7 mouse cellular contexts compared by ENCODE assay signal in the genomic region with DNA sequence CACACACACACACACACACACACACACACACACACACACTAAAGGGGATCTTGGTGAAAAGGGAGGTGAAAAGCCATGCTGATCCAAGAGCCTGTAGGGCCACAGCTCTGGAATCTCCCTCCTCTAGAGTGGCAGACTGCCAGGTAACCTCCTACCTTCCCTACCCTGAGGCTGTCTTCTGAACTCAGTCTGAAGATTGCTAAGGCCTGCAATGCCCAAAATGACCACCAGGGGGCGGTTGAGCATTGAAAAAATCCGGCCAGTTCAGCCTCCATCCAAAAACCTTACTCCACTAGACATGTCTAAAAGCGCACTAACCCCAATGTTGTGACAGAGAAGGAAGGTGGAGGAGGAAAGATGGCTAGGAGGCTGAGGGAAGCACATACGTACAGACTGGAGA. TPM values are rescaled to one million over a fixed set of nuclear protein-coding genes. Genes with fewer than 3 reads are reported as not detected.
A peak's percentile ranks its signal among the peaks of the same experiment; 100 is the strongest.
DNase-seq lines count a peak whose midpoint lies in the region; ATAC-seq and TF ChIP-seq lines count a peak whose summit lies in the region.

No protein-coding gene starts in this region.

- H3K36me3 ChIP-seq in embryonic facial prominence, embryonic 11.5 days (replicated peaks; ENCODE audit: control insufficient read depth, insufficient read depth, low read depth, low read length), result no peaks in the 10 kb centered on the region
- no peaks in the 10 kb centered on the region for H3K36me3 ChIP-seq in kidney, adult 2 months (ENCODE audit: control insufficient read depth, insufficient read depth, low read length)
- H3K36me3 ChIP-seq in limb, embryonic 12.5 days, result no peaks in the 10 kb centered on the region
- no peaks in the 10 kb centered on the region for H3K36me3 ChIP-seq in midbrain, embryonic 15.5 days (replicated peaks)
- H3K36me3 ChIP-seq in spleen, adult 2 months (ENCODE audit: control insufficient read depth, insufficient read depth, low read length), result no peaks in the 10 kb centered on the region

- H3K4me3 ChIP-seq in embryonic facial prominence, embryonic 11.5 days (ENCODE audit: low read depth, low read length), result no peak overlapping the region
- no peak overlapping the region for H3K4me3 ChIP-seq in kidney, adult 2 months (ENCODE audit: insufficient read depth, low read depth, low read length)
- no peak overlapping the region for H3K4me3 ChIP-seq in limb, embryonic 12.5 days (replicated peaks)
- H3K4me3 ChIP-seq in midbrain, embryonic 15.5 days, result no peak overlapping the region
- H3K4me3 ChIP-seq in spleen, adult 2 months (ENCODE audit: extremely low read depth, insufficient read depth, insufficient read length), result no peak overlapping the region

- TF ChIP-seq POLR2A in kidney, adult 2 months (IDR thresholded peaks at IDR 0.05; ENCODE audit: low read depth, low read length), result no peak
- no peak for TF ChIP-seq POLR2A in spleen, adult 2 months (IDR thresholded peaks at IDR 0.05; ENCODE audit: low read depth, low read length)

- peaks cover 9% of the 10 kb centered on the region for H3K4me1 ChIP-seq in embryonic facial prominence, embryonic 11.5 days (ENCODE audit: control insufficient read depth, insufficient read depth, low read length)
- H3K4me1 ChIP-seq in kidney, adult 2 months (ENCODE audit: control insufficient read depth, insufficient read depth, low read length), result peaks cover 48% of the 10 kb centered on the region
- peaks cover 46% of the 10 kb centered on the region for H3K4me1 ChIP-seq in limb, embryonic 12.5 days (replicated peaks)
- peaks cover 46% of the 10 kb centered on the region for H3K4me1 ChIP-seq in midbrain, embryonic 15.5 days
- H3K4me1 ChIP-seq in spleen, adult 2 months (ENCODE audit: control insufficient read depth, insufficient read depth, insufficient read length), result peaks cover 42% of the 10 kb centered on the region; the same call in 1 of the 2 replicates

- peak; percentile 96 for DNase-seq in adrenal gland, postnatal 10 days
- peak; percentile 96 for DNase-seq in embryonic facial prominence, embryonic 11.5 days (ENCODE audit: low spot score)
- DNase-seq in heart, adult 11 months, result peak; percentile 98
- DNase-seq in kidney, adult 2 months, result peak; percentile 97
- DNase-seq in spleen, adult 2 months (ENCODE audit: low read depth in 1 of 2, low spot score in 2 of 2), result peak; percentile 83 to 87

- ATAC-seq in embryonic facial prominence, embryonic 11.5 days (replicated peaks; ENCODE audit: insufficient number of reproducible peaks, low FRiP score, low TSS enrichment, low read depth), result no peak
- ATAC-seq in limb, embryonic 12.5 days (ENCODE audit: insufficient number of reproducible peaks, insufficient read depth, low FRiP score, low TSS enrichment, low read depth), result no peak
- ATAC-seq in midbrain, embryonic 15.5 days (replicated peaks), result no peak

- TF ChIP-seq CTCF in kidney, adult 2 months (conservative IDR thresholded peaks at IDR 0.05; ENCODE audit: insufficient read depth, insufficient read length, low read depth, low read length), result peak; percentile 94
- peak; percentile 82; the same call in 1 of the 2 replicates for TF ChIP-seq CTCF in spleen, adult 2 months (IDR thresholded peaks at IDR 0.05; ENCODE audit: extremely low read depth, insufficient read depth, insufficient read length, insufficient replicate concordance)

- under 1% methylated on average over 4 of the region's 4 CpGs for WGBS in embryonic facial prominence, embryonic 11.5 days
- WGBS in kidney, adult 2 months, result 2% methylated on average over 4 of the region's 4 CpGs
- WGBS in limb, embryonic 12.5 days, result 3% methylated on average over 4 of the region's 4 CpGs
- under 1% methylated on average over 4 of the region's 4 CpGs for WGBS in midbrain, embryonic 15.5 days
- 0% methylated on average over 4 of the region's 4 CpGs for WGBS in spleen, adult 2 months

- H3K4me2 ChIP-seq in embryonic facial prominence, embryonic 11.5 days (ENCODE audit: low read depth, low read length), result no peak overlapping the region
- peak overlapping the region; percentile 62 for H3K4me2 ChIP-seq in limb, embryonic 12.5 days
- no peak overlapping the region for H3K4me2 ChIP-seq in midbrain, embryonic 15.5 days

- no peak overlapping the region for H3K9ac ChIP-seq in embryonic facial prominence, embryonic 11.5 days (replicated peaks; ENCODE audit: low read length)
- H3K9ac ChIP-seq in limb, embryonic 12.5 days (replicated peaks), result no peak overlapping the region
- H3K9ac ChIP-seq in midbrain, embryonic 15.5 days, result no peak overlapping the region

- H3K9me3 ChIP-seq in embryonic facial prominence, embryonic 11.5 days (replicated peaks; ENCODE audit: control insufficient read depth, low read length), result no peaks in the 10 kb centered on the region
- H3K9me3 ChIP-seq in limb, embryonic 12.5 days, result no peaks in the 10 kb centered on the region
- H3K9me3 ChIP-seq in midbrain, embryonic 15.5 days, result no peaks in the 10 kb centered on the region

- no peaks in the 10 kb centered on the region for H3K27me3 ChIP-seq in embryonic facial prominence, embryonic 11.5 days (ENCODE audit: control insufficient read depth, insufficient read depth, low read length)
- H3K27me3 ChIP-seq in kidney, adult 2 months (replicated peaks; ENCODE audit: control insufficient read depth, insufficient read depth, low read length), result no peaks in the 10 kb centered on the region
- H3K27me3 ChIP-seq in limb, embryonic 12.5 days, result no peaks in the 10 kb centered on the region
- no peaks in the 10 kb centered on the region for H3K27me3 ChIP-seq in midbrain, embryonic 15.5 days (replicated peaks)
- no peaks in the 10 kb centered on the region for H3K27me3 ChIP-seq in spleen, adult 2 months (ENCODE audit: control insufficient read depth, insufficient read depth, low read length)

- H3K27ac ChIP-seq in embryonic facial prominence, embryonic 11.5 days (replicated peaks; ENCODE audit: low read depth, low read length), result peak overlapping the region; percentile 68; the same call in 1 of the 2 replicates
- peak overlapping the region; percentile 34 for H3K27ac ChIP-seq in kidney, adult 2 months (ENCODE audit: insufficient read depth, low read depth, low read length)
- peak overlapping the region; percentile 99 for H3K27ac ChIP-seq in limb, embryonic 12.5 days
- H3K27ac ChIP-seq in midbrain, embryonic 15.5 days, result peak overlapping the region; percentile 55
- no peak overlapping the region; the same call in 1 of the 2 replicates for H3K27ac ChIP-seq in spleen, adult 2 months (ENCODE audit: insufficient read depth, low read length)

RNA-seq across cellular contexts. Expression of gene Ptma, which starts 25.0 kb away (rescaled TPM):
- total RNA-seq in adrenal gland, postnatal 10 days (2021), result 100 to 1,000 TPM; 804 to 831 TPM
- 4,004 and 4,291 TPM in 2 replicates for polyA plus RNA-seq in embryonic facial prominence, embryonic 11.5 days (2014; fragmentation: Nextera tagmentation; extraction: Ambion mirVana)
- polyA plus RNA-seq in kidney, adult 2 months (2012; rRNA removed), result 622 and 651 TPM in 2 replicates
- polyA plus RNA-seq in limb, embryonic 12.5 days (2016; fragmentation: Nextera tagmentation; extraction: Ambion mirVana), result 3,930 and 4,018 TPM in 2 replicates
- polyA plus RNA-seq in midbrain, embryonic 15.5 days (2015; fragmentation: Nextera tagmentation; extraction: Ambion mirVana), result 1,373 and 1,532 TPM in 2 replicates
- polyA plus RNA-seq in spleen, adult 2 months (2012; rRNA removed), result 915 and 918 TPM in 2 replicates
